Mouse (Mus musculus) stomach, embryonic 16.5 days (tissue): ENCODE measurements around the gene Dgkh. TPM values are rescaled to one million over a fixed set of nuclear protein-coding genes. Genes with fewer than 3 reads are reported as not detected.

ENCODE experiments used
- ATAC-seq: fragments of 200-750 bp; cut with Nextera tagmentation; 2 replicates; pipeline ENCODE4 v1.8.0; 2017; ENCODE audit warnings: moderate number of reproducible peaks, moderate TSS enrichment; ENCODE audit not compliant: insufficient read depth, low FRiP score
- H3K27ac ChIP-seq: fragments of 300-500 bp; sonication (generic); 2 replicates; pipeline ENCODE4 v1.5.1; 2014; ENCODE audit warnings: low read length
- H3K27me3 ChIP-seq: fragments of 300-500 bp; sonication (generic); 2 replicates; pipeline ENCODE4 v1.6.1; 2014; ENCODE audit warnings: low read length, control low read depth, mixed read lengths; ENCODE audit not compliant: control insufficient read depth, insufficient read depth
- H3K36me3 ChIP-seq: fragments of 300-500 bp; sonication (generic); 2 replicates; pipeline ENCODE4 v1.6.1; 2014; ENCODE audit warnings: low read length; ENCODE audit not compliant: control insufficient read depth, insufficient read depth
- H3K4me1 ChIP-seq: fragments of 300-500 bp; sonication (generic); 2 replicates; pipeline ENCODE4 v1.6.1; 2014; ENCODE audit warnings: low read length, control low read depth, mixed read lengths; ENCODE audit not compliant: control insufficient read depth, insufficient read depth
- H3K4me2 ChIP-seq: fragments of 300-500 bp; sonication (generic); 2 replicates; pipeline ENCODE4 v1.6.1; 2014; ENCODE audit warnings: low read depth, low read length, mixed read lengths
- H3K4me3 ChIP-seq: fragments of 300-500 bp; sonication (generic); replicated peaks from 2 replicates; pipeline ENCODE4 v1.5.1; 2014; ENCODE audit warnings: mild to moderate bottlenecking, low read length
- H3K9ac ChIP-seq: fragments of 300-500 bp; sonication (generic); 2 replicates; pipeline ENCODE4 v1.6.1; 2014; ENCODE audit warnings: low read length
- H3K9me3 ChIP-seq: fragments of 300-500 bp; sonication (generic); replicated peaks from 2 replicates; pipeline ENCODE4 v1.6.1; 2016; ENCODE audit warnings: low read length, control low read depth; ENCODE audit not compliant: control insufficient read depth
- WGBS: fragments of 180-500 bp; shearing (Covaris S2); extraction: QIAGEN DNeasy Blood & Tissue Kit; methylation state at CpG from one replicate; pipeline ENCODE4 v1.1.7; 2014; 5-methylcytosine and 5-hydroxymethylcytosine counted together
- polyA plus RNA-seq: library from polyadenylated mRNA; unstranded; fragments of >200 nt; fragmentation: Nextera tagmentation; extraction: Ambion mirVana; gene quantifications from 2 replicates; pipeline ENCODE4 v1.2.1, GENCODE M21; 2015

Dgkh gene
- polyA plus RNA-seq, 1 experiment from 2014 or later: 1.5 TPM

DNA sequence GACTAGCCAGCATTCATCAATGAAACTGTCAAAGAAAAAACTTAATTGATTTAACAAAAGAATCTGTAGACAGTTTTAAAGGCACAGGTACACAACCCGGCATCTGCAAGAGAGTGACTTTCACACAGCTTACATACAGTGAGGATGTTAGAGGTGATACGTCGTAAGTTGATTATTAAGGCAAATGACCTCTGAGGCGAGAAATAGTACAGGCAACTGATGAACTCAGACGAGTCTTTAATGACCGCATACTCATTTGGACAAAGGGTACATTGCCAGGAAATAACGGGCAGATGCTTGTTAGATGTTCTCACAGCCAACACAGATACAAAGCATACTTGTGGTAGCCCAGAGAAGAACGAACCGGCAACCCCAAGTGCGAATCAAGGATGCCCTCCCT, 78.4 kb downstream of the Dgkh start:
- Histone ChIP-seq H3K9me3 (no peaks in the 10 kb centered on the region), H3K4me2 (no peak overlapping the region), H3K9ac (no peak overlapping the region), H3K4me1 (peaks cover 12% of the 10 kb centered on the region), H3K27ac (no peak overlapping the region), H3K27me3 (no peaks in the 10 kb centered on the region), H3K4me3 (no peak overlapping the region), H3K36me3 (no peaks in the 10 kb centered on the region)
- 88% methylated on average over 10 of the region's 10 CpGs for WGBS
- ATAC-seq: no peak

DNA sequence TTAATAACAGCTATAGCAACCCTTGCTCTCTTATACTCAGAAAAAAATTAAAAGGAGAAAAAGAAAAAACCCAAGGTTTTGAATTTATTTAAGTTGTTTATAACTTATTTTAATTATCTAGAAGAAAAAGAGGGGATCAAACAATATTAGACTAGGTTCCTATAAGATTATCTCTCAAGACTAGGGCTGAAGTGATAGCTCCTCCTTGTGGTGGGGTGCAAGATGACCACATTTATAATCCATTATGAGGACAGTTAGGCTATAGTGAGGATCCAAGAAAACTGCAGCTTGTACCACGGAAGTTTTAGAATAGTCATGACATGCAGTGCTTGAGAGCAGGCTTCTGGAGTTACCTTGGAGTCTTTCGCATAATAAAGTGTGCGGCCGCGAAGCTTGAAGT, 79.2 kb downstream of the Dgkh start:
- ATAC-seq: no peak
- 90% methylated on average over 5 of the region's 5 CpGs for WGBS
- Histone ChIP-seq H3K36me3 (no peaks in the 10 kb centered on the region), H3K27ac (no peak overlapping the region), H3K4me1 (peaks cover 13% of the 10 kb centered on the region), H3K9ac (no peak overlapping the region), H3K9me3 (no peaks in the 10 kb centered on the region), H3K4me3 (no peak overlapping the region), H3K4me2 (no peak overlapping the region), H3K27me3 (no peaks in the 10 kb centered on the region)

DNA sequence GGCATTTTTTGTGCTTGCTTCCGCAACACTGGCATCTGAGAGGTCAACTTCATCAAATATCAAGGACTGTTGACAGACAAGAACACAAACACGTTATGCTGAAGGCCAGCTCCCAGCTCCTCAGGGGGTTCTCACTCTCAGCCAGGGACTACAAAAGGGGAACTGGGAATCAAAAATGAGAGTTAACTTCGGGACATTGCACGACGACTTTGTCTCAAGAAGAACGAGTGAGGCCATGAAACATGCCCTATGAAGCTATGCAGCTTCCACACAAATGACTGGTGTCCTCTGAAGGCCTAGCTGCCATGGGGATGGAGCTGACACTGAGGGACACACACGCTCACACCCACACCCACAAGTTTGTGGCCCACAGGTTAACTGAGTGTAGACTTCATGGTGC, 80.9 kb downstream of the Dgkh start:
- H3K27me3 ChIP-seq: no peaks in the 10 kb centered on the region
- 72% methylated on average over 7 of the region's 7 CpGs for WGBS
- no peak for ATAC-seq

DNA sequence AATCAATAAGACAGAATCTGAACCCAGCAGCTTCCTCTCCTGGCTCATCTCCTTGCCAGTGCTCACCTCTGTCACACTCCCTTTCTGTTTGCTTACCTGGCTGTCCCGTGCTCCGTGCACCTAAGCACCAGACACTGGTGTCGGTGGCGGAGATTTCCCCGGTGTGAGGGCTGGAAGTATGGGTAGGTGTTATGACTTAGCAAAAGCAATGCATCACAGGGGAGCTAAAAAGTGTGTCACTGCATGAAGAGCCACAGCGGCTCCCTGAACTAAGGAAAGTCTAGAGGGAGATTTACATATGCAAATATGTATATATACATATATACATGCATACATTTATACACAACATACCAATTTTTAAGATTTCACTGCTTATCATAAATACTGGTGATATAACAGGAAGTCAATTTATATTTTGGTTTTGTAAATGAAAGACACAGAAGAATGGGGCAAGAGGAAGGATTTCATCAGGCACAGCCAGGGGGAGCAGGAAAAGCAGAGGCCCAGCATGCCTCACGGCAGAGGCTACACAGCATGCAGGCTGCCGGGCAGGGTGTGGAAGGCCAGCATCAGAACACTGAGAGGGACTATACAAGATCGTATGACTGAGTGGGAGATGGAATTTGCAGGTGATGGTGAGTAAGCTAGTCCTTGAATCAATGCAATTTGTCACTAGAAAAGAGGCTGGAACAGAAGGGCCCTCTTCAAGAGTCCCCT, 82.0 kb downstream of the Dgkh start:
- H3K9me3 ChIP-seq: no peaks in the 10 kb centered on the region
- no peak for ATAC-seq
- H3K4me3 ChIP-seq: no peak overlapping the region
- no peak overlapping the region for H3K27ac ChIP-seq
- peaks cover 13% of the 10 kb centered on the region for H3K4me1 ChIP-seq
- no peak overlapping the region for H3K9ac ChIP-seq
- no peaks in the 10 kb centered on the region for H3K27me3 ChIP-seq
- WGBS: 51% methylated on average over 9 of the region's 9 CpGs
- peak overlapping the region; percentile 37; the same call in 1 of the 2 replicates for H3K4me2 ChIP-seq
- no peaks in the 10 kb centered on the region for H3K36me3 ChIP-seq

More for the DNA sequence above, 80.9 kb downstream of the Dgkh start:
- Histone ChIP-seq H3K9me3 (no peaks in the 10 kb centered on the region), H3K27ac (no peak overlapping the region), H3K4me3 (no peak overlapping the region), H3K36me3 (no peaks in the 10 kb centered on the region), H3K4me1 (peaks cover 13% of the 10 kb centered on the region), H3K4me2 (no peak overlapping the region), H3K9ac (no peak overlapping the region)

DNA sequence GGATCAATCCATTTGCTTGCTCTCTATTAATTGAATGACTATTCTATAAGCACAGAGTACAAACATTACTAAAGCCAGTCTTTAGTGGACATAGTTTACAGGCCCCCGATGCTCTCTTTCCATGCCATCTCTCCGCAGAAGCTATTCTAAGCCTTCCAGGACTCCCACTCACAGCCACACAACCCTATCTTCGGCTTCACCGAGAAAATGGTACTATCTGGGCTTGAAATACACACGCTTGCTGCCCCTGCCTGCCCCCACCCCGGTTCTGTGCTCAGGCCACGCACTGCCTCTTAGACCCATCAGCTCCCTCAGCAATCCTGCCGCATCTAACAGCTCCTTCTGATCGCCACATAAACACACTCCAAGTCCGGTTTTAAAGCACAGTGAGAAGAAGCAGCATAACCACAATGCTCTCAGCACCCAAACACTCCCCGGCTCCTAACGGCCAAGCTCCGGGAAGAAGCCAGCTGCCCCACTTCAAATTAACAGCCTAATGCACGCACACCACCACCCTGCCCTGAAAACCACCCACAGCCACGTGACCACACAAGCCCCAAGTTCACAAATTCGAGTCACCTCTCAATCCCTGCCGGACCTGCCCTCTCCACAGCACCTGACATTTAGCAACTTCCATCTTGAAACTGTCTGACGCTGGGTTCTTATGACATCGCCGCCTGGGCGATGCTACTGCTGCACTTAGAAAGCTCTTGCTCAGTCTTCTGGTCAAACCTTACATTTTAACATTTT, 82.9 kb downstream of the Dgkh start:
- Histone ChIP-seq H3K27ac (peak overlapping the region; percentile 51), H3K27me3 (no peaks in the 10 kb centered on the region), H3K4me1 (peaks cover 13% of the 10 kb centered on the region), H3K9ac (no peak overlapping the region), H3K4me2 (peak overlapping the region; percentile 37; the same call in 1 of the 2 replicates), H3K9me3 (no peaks in the 10 kb centered on the region), H3K4me3 (no peak overlapping the region), H3K36me3 (no peaks in the 10 kb centered on the region)
- 53% methylated on average over 21 of the region's 21 CpGs for WGBS
- no peak; the same call in 1 of the 2 replicates for ATAC-seq

DNA sequence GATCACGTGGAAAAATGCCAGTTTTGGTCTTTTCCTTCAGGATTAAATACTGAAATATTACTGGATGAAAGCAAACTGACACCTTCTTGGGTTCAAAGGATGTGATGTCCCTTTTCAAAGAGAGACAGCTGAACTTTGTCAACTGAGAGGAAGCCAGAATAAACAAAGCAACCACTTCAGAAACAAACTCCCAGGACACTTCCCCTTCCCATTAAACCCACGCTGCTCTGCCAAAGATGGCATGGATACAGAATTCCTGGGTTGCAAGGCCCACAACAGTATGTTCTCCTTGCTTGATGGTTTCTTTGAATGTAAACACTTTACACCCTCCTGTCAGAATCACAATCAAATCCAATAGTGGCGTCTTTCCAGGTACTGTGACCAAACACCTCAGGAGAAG, 87.0 kb downstream of the Dgkh start:
- no peak overlapping the region for H3K9ac ChIP-seq
- no peaks in the 10 kb centered on the region for H3K36me3 ChIP-seq
- H3K4me3 ChIP-seq: no peak overlapping the region
- H3K27me3 ChIP-seq: no peaks in the 10 kb centered on the region
- no peak overlapping the region for H3K4me2 ChIP-seq
- WGBS: 68% methylated on average over 3 of the region's 3 CpGs
- H3K4me1 ChIP-seq: peaks cover 13% of the 10 kb centered on the region
- H3K27ac ChIP-seq: no peak overlapping the region
- no peak for ATAC-seq
- no peaks in the 10 kb centered on the region for H3K9me3 ChIP-seq

DNA sequence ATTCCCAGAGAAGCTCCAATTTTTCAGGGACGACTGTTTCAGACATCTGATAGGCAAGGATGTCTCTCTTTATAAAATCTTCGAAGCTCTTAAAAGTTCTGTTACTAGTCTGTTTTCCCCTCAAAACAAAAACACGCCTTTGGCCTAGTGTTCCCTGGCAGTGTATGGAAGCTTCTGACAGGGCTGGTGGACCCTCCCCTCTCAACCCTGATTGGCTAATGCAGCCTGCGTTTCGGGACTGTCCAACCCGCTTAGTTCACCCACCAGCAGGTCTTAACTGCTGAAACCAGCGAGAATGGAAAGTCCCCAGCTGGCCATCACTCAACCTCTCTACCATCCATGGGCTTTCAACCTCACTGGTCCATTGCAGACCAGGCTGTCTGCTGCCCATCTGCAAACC, 91.3 kb downstream of the Dgkh start:
- no peaks in the 10 kb centered on the region for H3K4me1 ChIP-seq
- no peak for ATAC-seq
- no peak overlapping the region for H3K4me2 ChIP-seq
- H3K9ac ChIP-seq: no peak overlapping the region
- H3K27ac ChIP-seq: no peak overlapping the region
- H3K9me3 ChIP-seq: no peaks in the 10 kb centered on the region
- H3K36me3 ChIP-seq: no peaks in the 10 kb centered on the region
- no peak overlapping the region for H3K4me3 ChIP-seq
- WGBS: 70% methylated on average over 7 of the region's 7 CpGs
- H3K27me3 ChIP-seq: no peaks in the 10 kb centered on the region

DNA sequence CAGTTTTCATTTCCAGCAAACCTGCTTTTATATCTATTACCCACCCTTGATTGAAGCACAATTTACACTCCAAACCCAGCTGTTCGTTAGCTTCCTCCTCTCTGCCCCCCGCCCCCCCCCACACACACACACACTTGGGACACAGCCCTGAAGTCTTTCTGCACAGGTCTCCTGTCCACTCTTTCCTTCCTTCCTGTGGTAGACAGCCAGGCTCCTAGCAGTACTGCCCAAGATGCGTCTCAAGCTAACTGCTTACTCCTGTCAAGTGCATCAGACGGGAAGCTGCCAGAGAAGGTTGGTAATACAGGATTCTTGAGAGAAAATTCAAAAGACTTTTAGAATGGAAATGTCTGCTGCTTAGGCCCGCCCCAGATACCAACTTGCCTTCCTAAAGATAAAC, 92.9 kb downstream of the Dgkh start:
- H3K27me3 ChIP-seq: no peaks in the 10 kb centered on the region
- 64% methylated on average over 5 of the region's 5 CpGs for WGBS
- no peak overlapping the region for H3K4me3 ChIP-seq
- no peaks in the 10 kb centered on the region for H3K4me1 ChIP-seq
- H3K9ac ChIP-seq: no peak overlapping the region
- H3K27ac ChIP-seq: no peak overlapping the region
- H3K4me2 ChIP-seq: no peak overlapping the region
- H3K9me3 ChIP-seq: no peaks in the 10 kb centered on the region
- no peak for ATAC-seq
- H3K36me3 ChIP-seq: no peaks in the 10 kb centered on the region

DNA sequence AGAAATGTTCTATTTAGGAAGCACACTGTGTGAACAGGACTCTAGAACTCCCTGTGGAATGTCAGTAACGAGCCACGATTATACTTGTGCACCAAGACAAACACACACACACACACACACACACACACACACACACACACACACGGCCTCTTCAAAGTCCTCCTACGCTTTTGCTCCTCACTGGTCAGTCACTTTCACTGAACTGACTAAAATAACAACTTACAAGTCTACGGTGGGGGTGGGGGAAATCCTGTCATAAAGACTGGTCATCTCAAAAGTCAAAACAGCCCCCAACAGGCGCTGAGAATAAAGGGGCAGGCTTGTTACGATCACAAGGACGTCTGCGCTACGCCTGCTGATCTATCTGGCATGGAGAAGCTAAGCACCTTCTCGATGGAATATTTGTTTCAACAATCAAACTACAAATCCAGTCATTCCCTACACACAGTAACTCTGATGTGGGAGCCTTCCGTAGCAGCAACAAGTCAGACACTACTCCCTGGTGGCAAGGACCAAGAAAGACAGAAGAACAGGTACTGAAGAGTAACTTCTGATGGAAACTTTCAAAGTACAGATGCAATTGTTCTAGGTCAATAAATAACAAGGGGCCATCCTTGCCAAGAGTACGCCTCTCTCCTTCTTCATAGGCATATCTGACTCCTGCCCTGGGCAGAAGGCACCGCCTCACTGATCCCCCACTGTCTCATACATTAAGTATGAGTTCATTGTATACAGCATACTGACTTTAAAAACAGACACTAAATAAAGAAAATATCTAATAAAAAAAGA, 96.8 kb downstream of the Dgkh start:
- Histone ChIP-seq H3K27ac (no peak overlapping the region), H3K36me3 (no peaks in the 10 kb centered on the region), H3K4me3 (no peak overlapping the region), H3K4me2 (no peak overlapping the region), H3K4me1 (no peaks in the 10 kb centered on the region), H3K27me3 (no peaks in the 10 kb centered on the region), H3K9ac (no peak overlapping the region), H3K9me3 (no peaks in the 10 kb centered on the region)
- WGBS: 79% methylated on average over 14 of the region's 14 CpGs
- no peak for ATAC-seq
